Mouse (Mus musculus) adrenal gland, postnatal 4 days (tissue): ENCODE measurements around the gene Oaf. TPM values are rescaled to one million over a fixed set of nuclear protein-coding genes. Genes with fewer than 3 reads are reported as not detected.

Experiments
- DNase-seq, 2 experiments: peaks; one replicate each; pipeline ENCODE4 v3.0.0; 2021 to 2022; ENCODE audit warnings: low spot score in 2 of 2, mixed read lengths in 2 of 2
- long read RNA-seq, 2 experiments: library from polyadenylated mRNA; stranded (forward); transcript quantifications; one replicate each; pipeline ENCODE4 v2.0.0; 2021
- total RNA-seq, 2 experiments: library from RNA; stranded (reverse); gene quantifications; 2 replicates each; pipeline ENCODE4 v1.2.3; 2021

Gene Oaf
- 10 to 100 TPM; 31.6 to 32.2 TPM for total RNA-seq
- long read RNA-seq, experiment 1, transcript Oaf-201 (4 exons, 2,526 nt) = major isoform, 58 of 67 reads
- long read RNA-seq, experiment 1, partial matches to known transcripts = 2 of 67 reads
- long read RNA-seq, experiment 1, other reads (novel, unspliced or antisense) = 7 of 67 reads
- long read RNA-seq, experiment 2, transcript Oaf-201 (4 exons, 2,526 nt) = major isoform, 63 of 70 reads
- long read RNA-seq, experiment 2, partial matches to known transcripts = 5 of 70 reads
- long read RNA-seq, experiment 2, other reads (novel, unspliced or antisense) = 2 of 70 reads

DNA sequence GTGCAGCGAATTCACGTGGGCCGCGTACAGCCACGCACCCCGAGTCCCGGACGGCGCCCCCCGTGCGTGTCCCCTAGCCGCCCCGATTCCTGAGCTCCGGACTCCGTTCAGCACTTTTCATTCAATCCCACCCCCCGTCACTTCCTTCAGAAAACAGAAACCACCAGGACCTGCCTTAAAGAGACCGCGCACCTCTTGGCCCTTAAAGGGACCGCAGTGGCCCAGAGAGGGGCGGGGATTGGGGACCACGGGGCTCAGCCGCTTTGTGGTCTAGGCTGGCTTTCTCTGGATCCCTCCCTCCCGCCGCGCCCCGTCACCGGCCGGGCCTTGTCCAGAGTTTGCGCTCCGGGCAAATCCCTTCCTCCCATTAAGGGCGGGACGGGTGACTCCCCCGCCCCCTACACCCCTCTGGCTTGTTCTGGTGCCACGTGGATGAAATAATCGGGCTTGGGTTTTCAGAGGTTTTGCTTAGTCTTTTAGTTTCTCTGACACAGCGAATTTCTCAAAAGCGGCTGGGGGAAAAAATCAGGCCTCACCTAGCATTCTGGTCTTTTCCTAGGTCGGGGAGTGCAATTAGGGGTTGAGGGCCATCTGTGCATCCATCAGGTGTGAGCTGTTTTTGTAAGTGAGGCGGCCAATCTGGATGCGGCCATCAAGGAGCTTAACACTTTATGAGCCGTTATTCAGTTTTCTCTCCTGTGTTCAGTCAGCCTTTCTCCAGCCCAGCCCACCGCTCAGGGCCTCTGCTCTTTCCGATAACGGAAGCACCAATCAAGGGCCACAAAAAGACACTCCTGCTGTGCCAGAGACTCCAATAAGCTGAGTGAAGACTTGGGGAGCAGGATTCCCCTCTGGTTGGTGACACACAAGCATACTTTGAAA is at the start of gene Oaf:
Oaf (minus strand) TSS at position 200 of the 882 bp plus-strand sequence.
- DNase-seq = peak; percentile 43 to 72

DNA sequence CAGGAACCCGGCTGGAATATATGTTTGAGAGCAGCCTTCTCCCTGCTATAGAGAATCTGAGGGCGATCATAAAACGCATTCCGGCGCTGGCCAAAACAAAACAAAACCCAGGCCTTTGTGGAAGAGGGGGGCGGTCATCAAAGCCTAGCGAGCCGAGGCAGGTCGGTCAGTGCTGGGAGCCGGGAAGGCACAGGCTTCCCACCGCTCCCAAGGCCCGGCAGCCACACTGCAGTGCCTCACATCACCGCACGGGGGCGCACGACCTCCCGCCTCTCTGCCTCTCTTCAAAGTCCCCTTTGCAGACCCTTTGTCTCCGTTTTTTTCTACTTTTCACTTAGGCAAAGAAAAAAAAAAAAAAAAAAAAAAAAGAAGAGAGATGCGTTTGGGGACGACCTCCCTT is 47.2 kb upstream of the Oaf start:
- peak; percentile 38 to 50 for DNase-seq

- no peak for DNase-seq
Observed at GRCm38 (mm10) chr9:43285281-43285680, 45.6 kb upstream of the Oaf start.

GRCm38 (mm10) chr9:43284284-43284683 is 44.6 kb upstream of the Oaf start:
- DNase-seq = peak; percentile 56 to 58

DNA sequence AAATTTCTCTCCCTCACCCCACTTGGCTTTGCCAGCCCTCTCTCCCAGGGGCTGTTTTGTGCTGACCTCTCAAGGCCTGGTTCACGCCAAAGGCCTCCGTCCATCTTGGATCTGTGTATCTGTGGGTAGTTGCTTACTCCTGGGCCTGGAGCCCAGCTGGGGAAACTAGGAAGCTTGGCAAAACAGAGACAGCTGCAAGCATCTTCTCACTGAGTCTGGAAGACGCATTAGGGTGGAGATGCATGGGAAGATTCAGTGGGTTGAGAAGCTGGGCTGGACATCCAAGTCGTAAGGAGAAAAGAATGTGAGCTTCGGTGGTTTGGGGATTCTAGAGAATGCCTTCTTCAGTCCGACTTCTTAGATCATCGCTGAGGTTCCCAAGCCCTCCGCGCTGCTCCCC is 34.0 kb upstream of the Oaf start:
- DNase-seq = no peak

DNA sequence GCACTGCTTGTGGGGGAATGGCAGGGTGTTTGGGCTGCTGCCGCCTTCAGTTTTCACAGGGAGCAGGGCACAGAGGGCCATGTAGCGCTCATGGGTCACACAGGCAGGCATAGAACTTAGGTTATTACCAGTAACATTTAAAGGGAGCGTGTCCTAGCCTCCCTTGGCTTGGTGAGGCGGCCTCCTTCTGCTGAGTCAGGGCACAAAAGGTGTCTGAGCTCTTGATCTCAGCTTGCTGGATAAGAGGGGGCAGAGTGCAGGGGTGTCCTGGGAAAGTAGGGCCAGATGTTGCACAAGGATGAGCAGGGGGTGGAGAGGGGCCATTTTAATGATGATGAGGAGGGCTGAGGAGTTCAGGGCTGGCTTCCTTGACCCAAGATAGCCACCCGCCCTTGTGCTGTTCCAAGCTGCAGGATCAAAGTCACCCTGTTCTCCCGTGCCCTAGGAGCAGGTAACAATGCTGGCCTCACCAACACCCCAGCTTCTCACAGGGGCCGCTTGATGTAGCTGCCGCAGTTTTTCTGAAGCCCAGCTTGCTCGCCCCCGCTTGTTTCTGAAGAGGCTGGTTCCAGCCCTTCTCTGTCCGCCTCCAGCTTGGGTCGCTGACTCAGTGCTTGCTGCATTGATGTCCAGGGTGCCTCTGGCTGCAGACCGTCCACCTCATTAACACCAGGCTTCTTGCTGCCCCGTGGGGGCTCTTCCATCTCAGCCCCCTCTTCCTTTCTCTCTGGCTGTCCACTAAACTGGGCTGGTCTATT is 32.2 kb upstream of the Oaf start:
- no peak for DNase-seq

GRCm38 (mm10) chr9:43270723-43271252 is 31.1 kb upstream of the Oaf start:
- DNase-seq = no peak

GRCm38 (mm10) chr9:43269166-43269565 is 29.5 kb upstream of the Oaf start:
- DNase-seq = no peak

GRCm38 (mm10) chr9:43267357-43267756 is 27.6 kb upstream of the Oaf start:
- DNase-seq = no peak

- no peak for DNase-seq
Observed at GRCm38 (mm10) chr9:43265194-43265593, 25.5 kb upstream of the Oaf start.

DNA sequence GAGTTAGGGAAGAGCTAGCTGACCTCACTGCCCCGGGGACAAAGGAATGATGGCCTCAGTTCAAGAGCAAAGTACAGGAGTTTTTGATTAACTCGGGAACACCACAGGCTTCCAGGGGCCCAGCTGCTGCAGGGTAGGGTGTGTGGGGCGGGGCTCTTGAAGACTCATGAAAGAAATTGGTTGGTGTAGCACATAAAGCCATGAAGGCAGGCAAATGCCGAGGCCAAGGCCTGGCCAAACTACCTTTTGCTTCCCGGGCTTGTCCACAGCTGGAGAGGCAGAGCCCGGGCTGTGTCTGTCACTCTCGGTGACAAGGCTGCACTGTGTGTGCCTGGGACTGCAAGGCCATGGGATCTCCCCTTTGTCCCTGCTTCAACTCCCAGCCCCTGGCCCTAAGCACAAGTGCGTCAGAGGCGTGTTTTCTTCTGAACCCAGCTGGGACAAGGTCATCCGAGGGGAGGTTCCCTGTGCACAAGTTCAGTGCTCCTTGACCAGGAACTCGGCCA is 24.3 kb upstream of the Oaf start:
- no peak for DNase-seq

DNA sequence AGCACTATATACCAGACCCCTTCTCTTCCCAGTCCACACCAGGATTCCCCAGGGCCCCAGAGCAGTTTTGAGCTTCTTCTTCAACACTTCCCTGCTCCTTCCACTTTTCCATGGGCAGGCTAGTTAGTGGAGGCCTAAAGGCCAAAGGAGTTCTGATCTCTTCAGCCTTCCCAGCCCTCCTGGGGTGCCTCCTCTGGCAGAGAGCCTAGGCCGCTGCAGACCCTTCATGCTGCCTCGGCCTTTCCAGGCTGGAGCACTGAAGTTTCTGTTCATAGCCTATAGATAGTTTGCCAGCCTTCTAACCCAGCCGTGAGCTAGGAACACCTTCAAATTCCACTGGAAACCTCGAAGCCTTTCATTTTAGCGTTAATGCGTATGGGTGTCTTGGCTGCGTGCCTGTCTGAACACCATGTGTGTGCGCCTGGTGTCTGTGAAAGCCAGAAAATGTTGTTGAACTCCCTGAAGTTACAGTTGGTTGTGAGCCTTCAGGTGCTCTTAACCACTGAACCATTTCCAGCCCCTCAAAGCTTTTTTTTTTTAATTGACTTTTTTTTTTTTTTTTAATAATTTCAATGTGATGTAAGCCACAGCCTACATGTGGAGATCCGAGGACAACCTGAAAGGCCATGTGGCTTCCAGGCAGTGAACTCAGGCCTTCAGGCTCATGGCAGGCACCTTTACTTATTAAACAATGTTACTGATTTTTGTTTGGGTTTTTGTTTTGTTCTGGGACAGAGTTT is 23.3 kb upstream of the Oaf start:
- DNase-seq = no peak

- DNase-seq = no peak
Observed at GRCm38 (mm10) chr9:43262390-43262789, 22.7 kb upstream of the Oaf start.

GRCm38 (mm10) chr9:43261941-43262340 is 22.2 kb upstream of the Oaf start:
- DNase-seq = no peak

GRCm38 (mm10) chr9:43261124-43261907 is 21.6 kb upstream of the Oaf start:
- no peak for DNase-seq

DNA sequence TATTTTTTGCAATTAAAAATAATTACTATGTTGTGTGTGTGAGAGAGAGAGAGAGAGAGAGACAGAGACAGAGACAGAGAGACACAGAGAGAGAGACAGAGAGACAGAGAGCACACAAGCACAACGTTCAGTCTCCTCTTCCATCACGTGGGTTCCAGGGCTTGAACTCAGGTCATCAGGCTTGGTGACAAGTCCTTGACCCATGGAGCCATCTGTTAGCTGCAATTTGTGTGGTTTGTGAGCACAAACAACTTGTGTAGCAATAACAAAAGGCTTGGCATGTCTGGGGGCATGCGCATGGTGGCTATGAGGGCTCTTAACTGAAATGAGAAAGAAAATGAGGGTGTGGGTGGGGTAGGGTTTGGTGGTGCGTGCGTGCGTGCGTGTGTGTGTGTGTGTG is 20.9 kb upstream of the Oaf start:
- no peak for DNase-seq

DNA sequence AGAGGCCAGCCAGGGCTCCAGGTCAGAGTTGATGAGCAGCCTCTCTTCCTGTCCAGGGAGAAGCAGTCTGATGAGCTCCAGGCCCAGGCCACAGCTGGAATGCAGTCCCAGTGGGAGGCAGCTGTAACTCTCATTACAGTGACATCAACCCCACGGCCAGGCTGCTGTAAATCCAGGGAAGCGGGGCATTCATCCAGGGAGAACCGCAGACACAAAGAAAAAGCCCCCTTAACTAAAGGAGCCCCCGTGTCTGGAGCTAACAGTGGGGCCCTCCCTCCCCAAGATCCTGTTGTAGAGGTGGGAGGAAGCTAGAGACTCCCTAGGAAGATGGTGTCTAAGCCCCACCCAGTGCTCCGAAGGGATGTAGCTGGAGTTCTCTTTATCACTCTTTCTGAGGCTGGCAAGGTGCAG is 13.6 kb upstream of the Oaf start:
- no peak for DNase-seq

DNA sequence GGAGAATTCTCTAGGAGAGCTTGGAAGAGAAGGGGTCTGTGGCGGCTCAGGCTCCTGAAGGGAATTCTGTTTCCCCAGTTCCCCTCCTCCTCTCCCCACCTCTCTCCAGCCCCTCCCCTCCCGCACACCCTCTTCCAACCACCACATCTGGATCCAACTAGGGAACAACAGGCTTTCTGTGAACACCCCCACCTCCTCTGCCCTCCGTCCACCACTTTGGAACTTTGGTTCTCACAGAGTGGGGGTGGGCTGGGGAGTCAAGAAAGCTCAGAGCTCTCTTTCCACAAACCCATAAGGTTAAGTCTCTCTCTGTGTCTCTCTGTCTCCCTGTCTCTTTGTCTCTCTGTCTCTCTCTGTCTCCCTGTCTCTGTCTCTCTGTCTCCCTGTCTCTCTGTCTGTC is 13.1 kb upstream of the Oaf start:
- no peak for DNase-seq

GRCm38 (mm10) chr9:43251786-43252185 is 12.1 kb upstream of the Oaf start:
- DNase-seq = no peak

DNA sequence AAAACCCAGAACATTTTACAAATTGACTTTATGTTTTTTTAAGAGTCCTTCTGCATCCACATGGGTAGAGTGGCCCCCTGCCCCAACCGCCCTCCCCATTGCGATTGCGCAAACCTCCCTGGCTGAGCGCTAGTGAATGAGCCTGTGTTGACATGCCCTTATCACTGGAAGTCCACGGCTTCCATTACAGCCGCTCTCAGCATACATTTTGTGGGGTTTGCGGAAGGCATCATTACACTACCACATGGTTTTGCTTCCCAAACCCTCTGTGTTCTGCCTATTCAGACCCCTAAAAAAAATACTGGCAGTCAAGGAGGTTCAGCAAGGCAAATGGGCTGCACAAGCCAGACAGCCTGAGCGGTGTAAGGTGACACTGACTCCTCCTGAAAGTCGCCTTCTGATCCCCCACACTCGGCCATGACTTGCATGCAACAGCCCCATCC is 7.0 kb upstream of the Oaf start:
- no peak for DNase-seq
